Mouse (Mus musculus): ENCODE measurements at regions not wholly inside any gene's neighbourhood (a gene's known extent, or its start where the extent isn't known, plus 50 kb on each side); places are given as distances from the start of the nearest gene placed in this dataset.

DNA sequence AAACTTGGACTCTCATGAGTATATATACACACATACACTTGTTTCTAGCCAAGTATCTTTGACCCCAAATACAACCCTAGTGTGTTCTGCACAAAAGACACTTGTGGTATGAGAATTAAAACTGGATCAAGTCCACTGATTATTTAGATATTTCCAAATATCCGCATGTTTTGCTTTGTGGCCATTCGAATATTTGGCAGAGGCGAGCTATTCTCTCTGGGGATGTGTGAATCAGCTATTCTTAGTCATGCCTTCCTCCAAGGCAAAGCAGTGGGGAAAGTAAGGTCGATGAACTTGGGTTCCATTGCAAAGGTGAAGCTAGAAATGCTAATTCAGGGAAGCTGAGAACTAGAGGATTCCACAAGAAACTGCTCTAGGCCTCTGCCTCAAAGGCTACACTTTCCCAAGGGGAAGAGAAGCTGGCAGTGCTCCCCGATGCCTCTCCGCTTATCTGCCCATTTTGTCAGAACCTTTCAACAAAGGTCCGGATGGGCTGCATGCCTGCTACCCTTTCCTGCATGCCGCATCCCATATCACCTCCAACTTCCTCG, 154.4 kb downstream of the Snx19 start:
- in situ Hi-C loops (cut with MboI, MseI): no loop called here

DNA sequence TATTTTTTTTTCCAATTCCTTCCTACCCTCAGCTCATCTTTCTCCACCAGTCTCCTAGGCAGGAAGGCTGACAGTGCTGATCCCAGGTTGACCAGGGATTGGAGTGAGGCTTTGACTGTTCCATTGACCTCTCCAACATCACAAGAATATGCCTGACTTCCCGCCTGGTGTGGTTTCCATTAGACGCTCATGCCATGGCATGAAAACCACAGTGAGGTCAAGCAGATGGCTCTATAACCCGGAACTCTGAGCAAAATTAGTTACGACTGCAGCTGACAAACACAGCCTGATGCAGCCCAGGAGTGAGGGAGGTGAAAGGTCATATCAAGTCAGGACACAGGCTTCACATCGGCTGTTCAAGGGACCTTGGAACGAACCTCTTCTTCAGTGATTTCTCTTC, 153.6 kb downstream of the Snx19 start:
- in situ Hi-C loops (cut with MboI, MseI): no loop called here

DNA sequence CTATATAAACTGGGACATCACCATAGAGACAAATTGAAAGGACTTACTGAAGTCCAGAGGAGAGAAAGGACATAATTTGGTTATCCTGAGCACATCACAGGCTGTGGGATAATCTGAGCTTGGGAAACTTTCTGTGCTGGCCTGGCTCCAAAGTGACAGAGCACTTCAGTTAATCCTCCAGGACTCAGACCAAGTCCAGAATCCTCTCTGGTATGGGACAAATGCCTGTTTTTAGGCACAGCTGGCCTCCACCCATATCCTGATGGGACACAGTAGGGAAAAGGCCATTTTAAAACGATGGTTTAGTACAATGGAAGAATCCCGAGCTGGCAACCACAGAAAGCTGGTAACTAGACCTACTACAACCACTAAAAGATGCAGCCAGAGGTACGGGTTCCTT, 151.3 kb downstream of the Snx19 start:
- in situ Hi-C loops (cut with MboI, MseI): no loop called here

DNA sequence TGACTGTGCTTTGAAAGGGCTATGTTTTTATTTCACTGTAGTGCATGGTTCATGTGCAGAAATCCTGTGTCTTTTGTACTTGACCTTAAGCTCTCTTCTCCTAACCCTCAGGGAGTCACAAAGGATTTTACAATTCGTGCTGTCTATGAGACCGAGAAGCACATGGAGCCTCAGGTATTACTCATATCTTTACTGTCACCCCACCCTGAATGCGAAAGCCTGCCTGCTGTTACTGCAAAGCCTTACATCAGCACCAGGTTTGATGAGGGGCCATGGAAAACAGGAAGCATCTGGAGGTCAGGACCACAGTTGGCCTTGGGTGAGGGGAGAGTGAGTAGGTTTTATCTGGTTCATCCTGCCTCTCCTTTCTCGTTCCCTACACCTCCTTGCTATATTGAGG, 150.3 kb downstream of the Snx19 start:
- in situ Hi-C loops (cut with MboI, MseI): no loop called here

DNA sequence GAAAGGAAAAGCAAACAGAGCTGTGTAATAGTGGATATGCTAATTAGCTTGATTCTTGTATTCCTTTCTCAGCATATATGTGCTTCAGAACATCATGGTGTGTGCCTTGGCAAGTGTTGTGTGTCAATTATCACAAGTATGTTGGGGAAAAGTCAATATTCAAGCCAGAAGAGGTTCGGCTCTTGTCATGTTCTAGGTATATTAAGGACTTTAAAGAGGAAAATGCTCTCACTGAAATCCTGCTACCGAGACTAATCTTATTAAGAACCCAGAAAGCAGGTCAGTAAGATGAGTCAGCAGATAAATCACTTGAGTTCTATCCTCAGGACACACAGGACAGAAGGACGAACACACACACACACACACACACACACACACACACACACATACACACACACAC, 148.6 kb downstream of the Snx19 start:
- in situ Hi-C loops (cut with MboI, MseI): no loop called here

DNA sequence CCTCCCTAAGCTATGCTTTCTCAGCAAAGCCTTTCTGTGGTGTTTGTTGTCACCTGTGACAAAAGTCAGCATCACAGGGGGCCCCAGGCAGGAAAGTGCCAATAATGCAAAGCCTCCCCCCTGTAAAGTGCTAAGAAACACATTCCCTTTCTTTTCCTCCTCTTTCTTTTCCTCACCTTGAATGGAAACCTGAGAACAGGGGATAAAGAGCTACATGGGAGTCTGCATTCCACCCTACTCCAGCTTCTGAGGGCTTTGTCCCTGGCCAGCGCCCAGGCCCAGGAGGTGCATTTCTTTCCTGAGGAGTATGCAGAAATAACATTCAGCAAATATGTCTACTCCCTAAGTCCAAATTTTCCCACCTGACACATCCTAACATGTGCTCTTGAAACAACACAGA, 146.4 kb downstream of the Snx19 start:
- in situ Hi-C loops (cut with MboI, MseI): no loop called here

DNA sequence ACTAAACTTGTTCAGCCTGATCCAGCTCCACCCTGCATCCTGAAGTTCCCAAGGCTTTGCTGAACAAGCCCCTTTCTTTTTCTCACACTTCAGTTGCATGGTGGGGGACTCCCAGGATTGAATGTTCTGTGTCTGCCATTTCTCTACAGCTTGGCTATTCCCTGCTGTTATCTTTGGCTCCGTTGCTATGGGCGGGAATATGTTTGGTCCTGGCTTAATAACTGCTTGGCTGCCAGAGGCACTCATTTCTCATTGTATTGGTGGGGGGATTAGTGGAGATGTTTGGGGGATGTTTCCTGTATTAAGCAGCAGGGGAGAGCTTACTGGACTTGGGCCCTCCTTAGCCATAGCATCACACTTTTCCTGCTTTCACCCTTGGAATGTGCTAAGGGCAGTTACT, 144.1 kb downstream of the Snx19 start:
- in situ Hi-C loops (cut with MboI, MseI): no loop called here

DNA sequence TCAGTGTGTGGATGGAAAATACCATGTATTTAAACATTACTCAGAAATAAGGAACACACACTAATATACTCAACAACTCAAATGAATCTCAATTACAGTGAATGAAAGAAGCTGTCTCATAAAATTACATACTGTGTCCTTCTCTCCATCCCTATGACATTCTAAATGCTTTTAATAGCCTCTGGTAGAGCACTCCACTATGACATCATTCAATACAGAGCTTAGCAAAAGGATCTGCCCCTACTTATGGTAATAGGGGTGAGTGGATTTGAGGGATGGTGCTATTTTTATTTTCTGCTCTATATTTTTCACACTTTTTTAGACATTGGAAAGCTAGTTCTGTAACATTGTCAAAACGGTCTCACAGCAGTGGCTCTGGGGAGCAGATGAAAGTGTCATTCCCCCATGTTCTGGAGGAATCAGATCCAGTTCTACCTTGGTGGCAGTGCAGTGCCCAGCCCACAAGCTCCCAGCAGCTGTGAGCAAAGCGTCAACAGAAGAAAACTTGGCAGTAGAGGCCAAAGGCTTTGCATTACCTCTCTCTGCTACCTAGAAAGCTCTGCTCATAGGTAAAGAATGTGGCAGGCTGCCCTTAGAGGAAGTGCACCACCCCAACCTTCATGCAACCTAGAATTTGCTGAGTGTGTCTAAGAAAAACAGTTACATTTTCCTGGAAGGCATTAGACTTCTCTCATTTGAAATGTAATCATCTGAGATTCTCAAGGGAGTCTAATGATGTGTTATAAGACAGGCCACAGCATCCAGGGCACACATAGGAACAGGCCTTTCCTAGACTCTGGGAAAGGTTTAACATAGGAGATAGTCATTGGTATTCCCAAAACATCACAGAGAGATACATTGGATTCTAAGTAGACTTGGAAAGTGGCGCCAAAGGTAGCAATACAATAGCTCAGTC, 138.1 kb downstream of the Snx19 start:
- in situ Hi-C loops (cut with MboI, MseI): no loop called here

DNA sequence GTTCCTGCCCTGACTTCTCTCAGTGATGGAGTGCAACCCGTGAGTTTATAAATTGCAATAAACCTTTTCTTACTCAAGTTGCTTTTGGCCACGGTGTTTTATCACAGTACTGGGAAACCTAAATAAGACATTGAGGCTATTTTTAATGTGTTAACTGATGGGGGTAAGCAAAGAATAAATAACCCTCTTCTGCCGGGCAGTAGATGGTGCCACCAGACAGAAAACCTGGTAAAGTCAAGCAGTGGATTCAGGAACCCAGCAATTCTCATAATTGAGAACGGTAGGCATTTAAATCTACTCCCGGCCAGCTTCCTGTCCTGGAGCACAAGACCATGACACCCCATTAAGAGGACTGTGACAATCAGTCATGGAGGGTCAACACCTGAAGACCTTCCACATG, 136.5 kb downstream of the Snx19 start:
- in situ Hi-C loops (cut with MboI, MseI): no loop called here

DNA sequence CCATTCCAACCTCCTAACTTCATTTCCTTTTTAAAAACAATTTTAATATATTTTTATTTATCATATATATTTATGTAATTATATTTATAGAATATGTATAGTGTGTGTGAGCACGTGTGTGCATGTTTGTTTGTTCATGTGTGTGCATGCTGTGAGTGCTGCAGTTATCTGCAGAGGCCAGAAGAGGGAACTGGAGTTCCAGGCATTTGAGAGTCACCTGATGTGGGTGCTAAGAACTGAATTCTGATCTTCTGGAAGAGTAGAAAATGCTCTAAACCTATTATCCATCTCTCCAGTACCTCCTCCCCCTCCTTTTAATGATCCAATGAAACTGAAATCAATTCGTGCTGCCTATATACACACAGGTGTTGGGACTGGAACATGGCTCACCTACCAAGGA, 128.0 kb downstream of the Snx19 start:
- in situ Hi-C loops (cut with MboI, MseI): no loop called here

DNA sequence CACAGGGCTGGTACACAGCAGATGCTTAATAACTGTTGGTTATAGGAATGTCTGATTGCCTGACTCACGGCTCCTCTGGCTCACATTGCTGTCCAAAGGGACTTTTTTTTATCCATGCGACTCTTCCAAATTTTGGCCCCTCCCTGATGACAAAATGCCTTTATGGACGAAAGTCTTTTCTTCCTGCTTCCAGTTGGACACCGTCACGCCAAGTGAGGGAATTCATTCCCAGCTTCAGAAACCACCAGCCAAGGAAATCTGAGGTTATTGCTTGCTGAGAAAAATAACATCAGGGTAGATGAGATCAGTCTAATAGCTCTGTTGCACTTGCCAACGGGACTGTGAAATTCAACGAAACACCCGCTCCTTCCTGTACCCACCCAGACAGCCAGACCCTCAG, 125.8 kb downstream of the Snx19 start:
- in situ Hi-C loops (cut with MboI, MseI): no loop called here

DNA sequence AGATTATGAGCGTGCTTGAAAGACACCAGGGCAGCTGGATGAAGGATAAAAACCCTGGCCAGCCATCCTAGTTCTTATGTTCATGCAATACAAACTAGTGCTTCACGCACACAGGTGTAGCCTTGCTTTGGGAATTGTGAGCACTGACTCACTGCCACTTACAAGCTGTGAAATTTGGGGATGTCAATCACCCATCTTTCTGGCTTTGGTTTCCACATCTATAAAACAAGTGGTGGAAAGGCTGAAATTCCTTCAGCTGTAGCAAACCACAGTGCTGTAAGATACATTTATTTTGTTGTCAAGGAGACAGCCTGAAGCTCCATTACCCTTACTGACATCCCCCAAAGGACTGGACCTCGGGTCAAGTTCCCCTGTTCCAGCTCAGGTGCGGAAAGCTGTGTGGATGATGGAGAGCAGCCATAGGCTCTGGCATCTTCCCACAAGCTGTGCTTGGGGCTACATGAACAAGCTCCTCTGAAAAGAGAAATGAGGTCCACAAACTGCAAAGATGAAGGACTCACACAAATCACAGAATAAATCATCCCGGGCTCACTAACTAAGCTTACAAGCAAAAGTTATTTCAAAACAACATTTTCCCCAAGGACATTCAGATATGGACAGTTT, 123.1 kb downstream of the Snx19 start:
- in situ Hi-C loops (cut with MboI, MseI): no loop called here

DNA sequence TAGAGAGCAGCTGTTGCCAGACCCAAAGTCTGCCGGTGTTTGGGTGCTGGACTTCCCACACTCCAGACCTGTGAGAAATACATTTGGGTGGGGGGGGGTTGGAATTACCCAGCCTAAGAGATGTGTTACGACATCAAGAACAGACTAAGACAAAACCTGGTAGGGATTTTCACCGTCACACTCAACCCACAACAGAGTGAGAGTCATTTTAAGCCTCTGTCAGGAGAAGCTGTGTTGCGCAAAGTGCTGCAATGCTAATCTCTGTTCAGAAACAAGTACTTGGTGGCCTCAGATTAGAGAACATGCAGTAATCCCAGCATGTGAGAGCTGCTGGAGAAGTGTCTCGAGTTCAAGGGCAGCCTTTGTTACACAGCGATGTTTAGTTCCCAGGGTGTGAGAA, 113.0 kb downstream of the Snx19 start:
- in situ Hi-C loops (cut with MboI, MseI): no loop called here

DNA sequence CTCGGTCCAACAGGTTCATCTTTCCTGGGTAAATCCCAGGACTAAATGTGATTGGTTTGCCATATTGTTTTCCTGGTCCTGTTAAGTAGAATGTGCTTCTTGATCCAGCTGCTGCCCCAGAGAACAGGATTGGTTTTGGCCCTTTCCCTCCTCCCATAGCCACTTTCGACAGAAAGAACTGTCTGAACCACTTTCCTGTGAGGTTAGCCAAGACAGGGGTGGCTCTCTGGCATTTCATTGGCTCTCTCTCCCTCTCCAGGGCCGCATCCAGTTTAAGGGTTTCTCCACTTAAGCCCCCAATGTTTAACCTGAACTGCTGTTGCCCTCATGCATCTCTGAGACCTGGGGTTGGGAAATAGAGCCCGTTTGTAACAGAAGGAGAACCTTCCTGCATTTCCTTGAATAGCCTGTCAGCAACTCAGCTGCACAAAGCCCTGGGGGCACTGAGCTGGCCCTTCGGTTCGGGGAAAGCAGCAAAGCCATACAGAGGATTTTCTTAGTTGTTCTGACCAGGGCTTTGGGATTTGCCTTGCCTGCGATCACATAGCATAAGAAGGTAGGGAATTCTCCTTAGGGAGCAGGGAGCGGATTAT, 109.7 kb downstream of the Snx19 start:
- in situ Hi-C loops (cut with MboI, MseI): no loop called here

DNA sequence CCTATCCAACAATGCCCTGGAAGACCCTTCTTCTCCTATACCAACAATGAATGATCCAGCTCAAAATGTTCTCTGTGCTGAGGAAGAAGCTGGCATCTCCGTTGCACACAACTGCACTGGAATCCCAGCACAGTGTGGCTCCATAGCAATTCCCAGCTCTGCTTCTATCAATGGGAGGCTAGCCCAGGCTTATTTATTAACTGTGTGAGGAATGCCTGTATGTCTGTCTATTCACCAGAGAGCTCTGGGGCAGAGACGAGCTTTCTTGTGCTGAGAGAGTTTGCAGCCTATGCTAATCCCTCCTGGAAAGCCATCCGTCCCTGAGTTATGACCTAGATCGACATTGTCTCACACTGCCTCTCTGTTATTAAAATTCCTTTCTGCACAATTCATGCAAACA, 108.1 kb downstream of the Snx19 start:
- in situ Hi-C loops (cut with MboI, MseI): no loop called here

DNA sequence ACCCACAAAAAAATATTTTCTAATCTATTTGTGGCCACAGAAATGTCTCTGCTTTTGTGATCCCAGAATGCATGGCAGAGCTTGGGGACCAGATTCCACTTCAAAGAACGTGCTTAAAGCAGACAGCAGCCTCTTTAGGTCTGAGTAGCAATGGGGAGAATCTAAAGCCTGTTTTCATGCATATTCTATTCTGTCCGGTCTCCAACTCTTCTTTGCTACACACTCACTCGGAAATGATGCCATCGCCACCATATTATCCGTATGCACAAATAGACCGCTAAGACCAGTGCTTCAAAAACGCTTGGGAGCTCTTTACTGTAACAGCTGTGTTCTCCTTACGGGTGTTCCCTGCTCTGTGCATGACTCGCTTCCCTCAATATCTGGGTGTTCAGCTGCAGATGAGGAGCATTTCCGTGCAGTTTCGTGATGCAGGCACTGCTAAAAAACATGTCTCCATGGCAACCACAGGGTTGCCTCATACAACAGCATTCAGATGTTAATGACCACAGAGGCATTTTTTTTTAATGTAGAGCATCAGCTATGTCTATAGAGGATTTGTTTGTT, 107.0 kb downstream of the Snx19 start:
- in situ Hi-C loops (cut with MboI, MseI): no loop called here

DNA sequence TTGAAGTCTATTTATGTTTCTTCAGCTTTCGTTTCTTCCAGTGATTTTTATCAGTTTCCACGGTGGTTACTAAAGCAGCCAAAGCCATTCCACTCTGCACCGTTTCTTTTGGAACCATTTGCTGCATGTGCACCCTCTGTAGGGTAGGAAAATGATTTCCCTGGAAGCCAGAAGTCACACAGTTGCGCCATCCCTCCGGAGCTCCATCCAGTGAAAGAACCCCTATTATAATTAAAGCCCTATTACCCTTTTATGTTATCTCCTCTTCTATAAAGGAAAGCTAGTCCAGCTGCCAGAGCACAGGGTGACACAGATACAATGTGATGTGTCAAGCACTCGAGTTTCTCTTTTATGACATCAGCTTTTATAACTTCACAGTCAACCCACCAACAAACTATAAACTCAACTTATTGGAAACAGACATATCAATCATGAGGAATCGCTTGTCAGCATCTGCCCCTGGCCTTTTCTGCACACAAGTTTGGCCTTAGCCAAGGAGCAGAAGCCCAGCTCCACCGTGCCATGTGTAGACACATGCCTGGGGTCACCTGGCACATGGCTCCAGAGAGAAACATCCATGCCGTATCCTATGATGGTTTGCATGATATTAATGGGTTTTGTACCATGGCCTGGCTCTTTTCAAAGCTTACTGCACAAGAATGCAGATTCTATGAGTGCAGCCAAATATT, 106.3 kb downstream of the Snx19 start:
- in situ Hi-C loops (cut with MboI, MseI): no loop called here

DNA sequence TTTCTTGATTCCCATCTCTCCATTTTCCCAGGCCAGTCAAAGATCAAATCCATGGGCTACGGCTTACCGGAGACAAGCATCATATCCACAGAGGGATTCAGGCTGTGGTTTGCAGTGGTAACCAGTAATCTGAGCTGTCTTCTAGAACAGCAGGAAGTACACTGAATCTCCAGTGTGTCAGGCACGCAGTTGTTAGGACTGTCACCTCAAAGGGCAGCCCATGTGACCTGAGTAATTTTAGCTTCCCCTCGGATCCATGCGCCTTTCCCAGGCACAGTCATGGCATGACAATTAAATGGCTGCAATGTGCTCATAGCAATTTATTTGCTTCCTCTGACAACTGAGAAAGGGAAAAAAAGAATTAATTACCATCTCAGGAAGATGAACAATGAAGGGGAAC, 98.2 kb downstream of the Snx19 start:
- in situ Hi-C loops (cut with MboI, MseI): no loop called here

DNA sequence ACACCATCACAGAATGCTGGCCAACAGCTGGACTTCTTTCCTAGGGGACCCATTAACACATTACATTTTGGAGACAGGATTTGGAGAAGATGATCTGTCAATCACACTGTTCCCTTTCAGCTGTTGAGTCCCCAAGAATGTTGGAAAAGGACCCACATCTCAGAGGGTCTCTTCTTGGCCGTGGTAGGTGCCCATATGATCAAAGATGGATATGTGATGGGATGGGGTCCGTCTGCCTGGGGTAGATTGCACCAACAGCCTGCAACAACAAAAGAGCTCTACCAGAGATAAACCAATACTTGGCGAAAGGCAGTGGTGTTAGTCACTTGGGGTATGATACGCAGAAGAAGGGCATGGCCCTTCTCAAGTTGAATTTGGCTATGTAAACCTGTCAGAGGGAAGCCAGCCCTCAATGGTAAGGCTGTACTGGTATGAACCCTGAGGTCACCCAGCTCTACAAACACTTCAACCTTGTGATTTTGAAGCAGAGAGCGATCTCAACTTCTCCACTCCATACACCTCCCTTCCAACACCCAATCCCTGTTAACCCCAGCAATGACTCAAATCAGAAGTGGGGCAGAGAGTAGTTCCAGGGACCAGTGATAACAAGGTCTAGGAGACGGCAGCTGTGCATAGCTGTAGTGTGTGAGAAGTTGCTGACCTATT, 97.6 kb downstream of the Snx19 start:
- in situ Hi-C loops (cut with MboI, MseI): loop anchor here (25.0 kb wide), 1 partner anchor 1212 kb away; no protein-coding TSS in a partner anchor

DNA sequence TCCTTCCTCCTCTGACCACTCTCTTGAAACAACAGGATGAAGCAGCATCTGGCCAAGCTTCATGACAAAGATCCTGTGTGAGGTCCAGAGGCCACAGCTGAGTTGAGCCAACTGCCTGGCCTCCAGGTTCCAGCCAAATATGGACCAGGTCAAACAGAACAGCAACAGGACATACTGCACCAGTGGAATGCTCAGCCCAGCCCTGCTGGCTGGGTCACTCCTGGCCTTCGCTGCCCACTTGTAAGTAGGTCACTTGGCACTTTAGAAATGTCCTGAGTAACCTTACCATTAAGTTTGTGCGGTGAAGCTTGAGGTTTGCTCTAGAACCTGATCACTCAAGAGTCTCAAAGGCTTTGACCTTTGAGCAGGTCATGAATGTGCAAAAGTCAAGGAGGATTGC, 96.9 kb downstream of the Snx19 start:
- in situ Hi-C loops (cut with MboI, MseI): loop anchor here (25.0 kb wide), 1 partner anchor 1212 kb away; no protein-coding TSS in a partner anchor
